Comparison of ENCODE assay signal across 7 mouse cellular contexts in genomic region chr8:124677486-124677885, GRCm38 (mm10). TPM values are rescaled to one million over a fixed set of nuclear protein-coding genes. Genes with fewer than 3 reads are reported as not detected.
DNase-seq lines count a peak whose midpoint lies in the region; ATAC-seq and TF ChIP-seq lines count a peak whose summit lies in the region.

No protein-coding gene starts in this region.

- peaks cover 39% of the 10 kb centered on the region; the same call in 1 of the 2 replicates for H3K36me3 ChIP-seq in hindbrain, postnatal 0 days (ENCODE audit: insufficient read depth, low read length)

- no peaks in the 10 kb centered on the region for H3K27me3 ChIP-seq in hindbrain, postnatal 0 days (ENCODE audit: insufficient read depth, low read length)

- H3K4me3 ChIP-seq in cortical plate, adult 2 months (ENCODE audit: insufficient read depth, low read length) = no peak overlapping the region
- H3K4me3 ChIP-seq in gastrocnemius, adult 2 months = no peak overlapping the region
- no peak overlapping the region for H3K4me3 ChIP-seq in hindbrain, postnatal 0 days (ENCODE audit: low read length)
- no peak overlapping the region for H3K4me3 ChIP-seq in left cerebral cortex, adult 2 months

- 38% methylated on average over 12 of the region's 12 CpGs for WGBS in hindbrain, postnatal 0 days

- H3K27ac ChIP-seq in cortical plate, adult 2 months (ENCODE audit: insufficient read depth, low read length) = no peak overlapping the region
- no peak overlapping the region for H3K27ac ChIP-seq in gastrocnemius, adult 2 months
- H3K27ac ChIP-seq in hindbrain, postnatal 0 days = peak overlapping the region; percentile 95
- peak overlapping the region; percentile 66 for H3K27ac ChIP-seq in left cerebral cortex, adult 2 months

- no peak overlapping the region for H3K4me2 ChIP-seq in hindbrain, postnatal 0 days (ENCODE audit: low read depth, low read length)

- H3K9me3 ChIP-seq in hindbrain, postnatal 0 days (ENCODE audit: low read length) = no peaks in the 10 kb centered on the region

- peak; percentile 73 to 77 for DNase-seq in adrenal gland, adult 18-20 months (ENCODE audit: low spot score in 2 of 2)
- DNase-seq in gastrocnemius, adult 2 months = peak; percentile 86
- peak; percentile 97 for DNase-seq in hindbrain, postnatal 0 days (ENCODE audit: low spot score)
- peak; percentile 85 to 87 for DNase-seq in left cerebral cortex, adult 2 months (ENCODE audit: extremely low spot score in 1 of 2, low spot score in 2 of 2)
- peak; percentile 84 for DNase-seq in right cerebral cortex, postnatal 25 days

- TF ChIP-seq POLR2A in cortical plate, adult 2 months (IDR thresholded peaks at IDR 0.05; ENCODE audit: extremely low read depth, insufficient read depth, low read length) = no peak

- ATAC-seq in hindbrain, postnatal 0 days = peak; percentile 92
- ATAC-seq in megakaryocyte-erythroid progenitor cell, adult 5-6 weeks (replicated peaks; ENCODE audit: low FRiP score, low TSS enrichment, poor library complexity, severe bottlenecking) = peak; percentile 79

- H3K4me1 ChIP-seq in cortical plate, adult 2 months (ENCODE audit: control insufficient read depth, insufficient read depth, low read length) = peaks cover 3% of the 10 kb centered on the region
- H3K4me1 ChIP-seq in hindbrain, postnatal 0 days (ENCODE audit: insufficient read depth, low read length) = 0 out of 2 replicates have a peak, but pooled peaks cover 8% of the 10 kb centered on the region

- intact Hi-C loops in gastrocnemius, adult 2 months (cut with DNase I) = loop anchor here (1.0 to 10.0 kb wide), 2 partner anchors 60 to 283 kb away; no protein-coding TSS in a partner anchor
- intact Hi-C loops in left cerebral cortex, adult 2 months (cut with DNase I) = loop anchor here (1.0 to 10.0 kb wide), 2 partner anchors 60 to 273 kb away; no protein-coding TSS in a partner anchor

- peak; percentile 100 for TF ChIP-seq CTCF in cortical plate, adult 2 months (IDR thresholded peaks at IDR 0.05; ENCODE audit: extremely low read depth, insufficient read depth, low read length)
- peak; percentile 98 for TF ChIP-seq CTCF in gastrocnemius, adult 2 months (IDR thresholded peaks at IDR 0.05)
- peak; percentile 99 for TF ChIP-seq CTCF in hindbrain, postnatal 0 days (IDR thresholded peaks at IDR 0.05; ENCODE audit: low read depth)
- peak; percentile 99 for TF ChIP-seq CTCF in left cerebral cortex, adult 2 months (IDR thresholded peaks at IDR 0.05)

- peak overlapping the region; percentile 56 for H3K9ac ChIP-seq in hindbrain, postnatal 0 days (replicated peaks; ENCODE audit: low read length)

RNA-seq across cellular contexts. Expression of gene 2310022B05Rik, which starts 14.3 kb away (rescaled TPM):
- total RNA-seq in adrenal gland, adult 18-20 months (2021) = 10 to 100 TPM; 27.4 to 34.7 TPM
- polyA plus RNA-seq in cortical plate, adult 2 months (2012; rRNA removed) = 61.1 and 64.2 TPM in 2 replicates
- total RNA-seq in gastrocnemius, adult 2 months (2021) = 10 to 100 TPM; 10.4 to 17.3 TPM
- 100 and 106 TPM in 2 replicates for total RNA-seq in hindbrain, postnatal 0 days (2014; rRNA removed)
- 27.0 and 30.2 TPM in 2 replicates for polyA plus RNA-seq in hindbrain, postnatal 0 days (2015; fragmentation: Nextera tagmentation; extraction: Ambion mirVana)
- 10 to 100 TPM; 56.2 to 59.4 TPM for total RNA-seq in left cerebral cortex, adult 2 months (2021)
- total RNA-seq in megakaryocyte-erythroid progenitor cell, adult 5-6 weeks (2014; fragmentation: Nextera tagmentation) = 33.5 and 34.7 TPM in 2 replicates
- 3.7 and 4.4 TPM in 2 replicates for total RNA-seq in megakaryocyte-erythroid progenitor cell, adult 5-6 weeks (2017)

RNA-seq across cellular contexts. Expression of gene Ttc13, which starts 44.3 kb away (rescaled TPM):
- 10 to 100 TPM; 33.0 to 44.0 TPM for total RNA-seq in adrenal gland, adult 18-20 months (2021)
- 41.3 and 42.6 TPM in 2 replicates for polyA plus RNA-seq in cortical plate, adult 2 months (2012; rRNA removed)
- 10 to 100 TPM; 19.3 to 20.8 TPM for total RNA-seq in gastrocnemius, adult 2 months (2021)
- total RNA-seq in hindbrain, postnatal 0 days (2014; rRNA removed) = 63.1 and 64.2 TPM in 2 replicates
- 57.5 and 58.6 TPM in 2 replicates for polyA plus RNA-seq in hindbrain, postnatal 0 days (2015; fragmentation: Nextera tagmentation; extraction: Ambion mirVana)
- total RNA-seq in left cerebral cortex, adult 2 months (2021) = 10 to 100 TPM; 41.4 to 42.6 TPM
- total RNA-seq in megakaryocyte-erythroid progenitor cell, adult 5-6 weeks (2014; fragmentation: Nextera tagmentation) = 64.6 and 73.5 TPM in 2 replicates
- total RNA-seq in megakaryocyte-erythroid progenitor cell, adult 5-6 weeks (2017) = 41.7 and 50.7 TPM in 2 replicates

RNA-seq across cellular contexts. Expression of gene Arv1, which starts 44.5 kb away (rescaled TPM):
- 1 to 10 TPM; 9.2 to 9.4 TPM for total RNA-seq in adrenal gland, adult 18-20 months (2021)
- polyA plus RNA-seq in cortical plate, adult 2 months (2012; rRNA removed) = 18.5 and 21.1 TPM in 2 replicates
- total RNA-seq in gastrocnemius, adult 2 months (2021) = 1 to 10 TPM; 2.9 to 3.5 TPM
- total RNA-seq in hindbrain, postnatal 0 days (2014; rRNA removed) = 11.1 and 17.5 TPM in 2 replicates
- 31.5 and 33.5 TPM in 2 replicates for polyA plus RNA-seq in hindbrain, postnatal 0 days (2015; fragmentation: Nextera tagmentation; extraction: Ambion mirVana)
- 10 to 100 TPM; 13.0 to 13.9 TPM for total RNA-seq in left cerebral cortex, adult 2 months (2021)
- 20.9 and 32.3 TPM in 2 replicates for total RNA-seq in megakaryocyte-erythroid progenitor cell, adult 5-6 weeks (2014; fragmentation: Nextera tagmentation)
- total RNA-seq in megakaryocyte-erythroid progenitor cell, adult 5-6 weeks (2017) = 3.3 and 4.4 TPM in 2 replicates

Comparison
In these comparisons a context has a peak if more than half of its experiments do, and no peak if none do; other contexts are left out.
1. H3K27ac ChIP-seq: peak in hindbrain, postnatal 0 days (single experiment) and left cerebral cortex, adult 2 months (single experiment); none in cortical plate, adult 2 months (single experiment) and gastrocnemius, adult 2 months (single experiment).
2. Peak in every context shown above with its lines, with median percentiles within 50 percentile points of each other: DNase-seq and CTCF ChIP-seq.